Mouse (Mus musculus): ENCODE results near the gene Dgki. TPM values are rescaled to one million over a fixed set of nuclear protein-coding genes. Genes with fewer than 3 reads are reported as not detected.

The Dgki gene
- polyA plus RNA-seq, 1 experiment from 2014 or later = 0.88 TPM

DNA sequence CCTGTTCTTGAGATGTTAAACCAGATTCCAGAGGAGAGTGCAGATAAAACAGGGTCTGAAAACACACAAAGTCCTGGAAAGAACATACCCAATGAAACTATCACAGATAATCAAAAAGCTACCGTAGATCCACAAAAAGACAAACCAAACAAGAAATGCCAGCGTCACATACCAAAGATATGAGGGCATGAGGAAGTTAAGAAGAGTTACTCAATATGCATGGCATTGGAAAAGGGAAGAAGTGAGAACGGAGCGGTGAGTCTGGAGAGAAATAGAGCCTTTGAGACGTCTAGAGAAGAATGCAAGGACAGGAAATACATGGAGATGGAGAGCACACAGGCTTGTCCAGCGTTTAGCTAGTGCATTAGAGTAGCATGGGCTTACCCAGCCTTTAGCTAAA, 401.6 kb downstream of the Dgki start:
- 47% methylated on average over 6 of the region's 6 CpGs for WGBS
- Histone ChIP-seq H3K4me3 (ENCODE audit: control insufficient read depth in 1 of 2, insufficient read depth in 1 of 2, low read depth in 1 of 2, low read length in 2 of 2) (no peak overlapping the region), H3K4me1 (ENCODE audit: control insufficient read depth in 2 of 2, insufficient read depth in 2 of 2, low read length in 2 of 2) (peaks cover 0 to 17% of the 10 kb centered on the region in 2 experiments; a peak in 2 of 4 replicates), H3K36me3 (ENCODE audit: control insufficient read depth, insufficient read depth, low read length) (no peaks in the 10 kb centered on the region), H3K4me2 (ENCODE audit: low read length) (no peak overlapping the region), H3K9ac (ENCODE audit: low read length) (no peak overlapping the region), H3K9me3 (ENCODE audit: control insufficient read depth, low read length) (no peaks in the 10 kb centered on the region), H3K27ac (replicated peaks in 1 of 2; ENCODE audit: control insufficient read depth in 1 of 2, insufficient read depth in 1 of 2, low read depth in 2 of 2, low read length in 2 of 2) (peak overlapping the region; percentile 44 to 58; a peak in 3 of 4 replicates), H3K27me3 (ENCODE audit: control insufficient read depth, insufficient read depth, low read length) (no peaks in the 10 kb centered on the region)
- no peak for ATAC-seq (ENCODE audit: insufficient number of reproducible peaks, insufficient read depth, low FRiP score, low read depth)

DNA sequence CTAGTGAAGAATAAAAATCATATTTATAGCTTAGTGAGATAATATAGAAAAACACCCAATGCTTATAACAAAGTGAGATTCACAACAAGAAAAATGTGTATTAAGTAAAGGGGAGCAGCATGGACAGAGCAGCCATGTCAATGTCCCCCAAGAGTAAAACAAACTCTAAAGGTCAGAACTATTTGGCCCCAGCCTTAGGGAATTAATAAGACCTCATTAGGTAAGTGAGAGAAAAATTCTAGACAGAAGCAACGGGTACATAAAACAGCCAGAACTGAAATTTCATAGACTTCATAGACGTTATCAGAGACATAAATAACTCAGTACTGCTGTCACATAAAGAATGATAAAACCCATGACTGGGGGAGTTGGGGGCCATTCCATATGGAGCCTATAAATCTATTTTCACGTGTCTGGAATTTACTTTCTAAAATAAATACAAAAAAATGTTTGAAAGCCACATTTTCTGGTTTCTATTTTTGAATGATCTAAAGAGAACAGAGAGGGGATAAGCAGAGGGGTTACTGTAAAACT, 402.3 kb downstream of the Dgki start:
- no peaks in the 10 kb centered on the region for H3K9me3 ChIP-seq (ENCODE audit: control insufficient read depth, low read length)
- H3K36me3 ChIP-seq (ENCODE audit: control insufficient read depth, insufficient read depth, low read length) = no peaks in the 10 kb centered on the region
- peaks cover 0 to 17% of the 10 kb centered on the region in 2 experiments; a peak in 2 of 4 replicates for H3K4me1 ChIP-seq (ENCODE audit: control insufficient read depth in 2 of 2, insufficient read depth in 2 of 2, low read length in 2 of 2)
- ATAC-seq (ENCODE audit: insufficient number of reproducible peaks, insufficient read depth, low FRiP score, low read depth) = no peak
- H3K9ac ChIP-seq (ENCODE audit: low read length) = no peak overlapping the region
- no peaks in the 10 kb centered on the region for H3K27me3 ChIP-seq (ENCODE audit: control insufficient read depth, insufficient read depth, low read length)
- H3K27ac ChIP-seq (replicated peaks in 1 of 2; ENCODE audit: control insufficient read depth in 1 of 2, insufficient read depth in 1 of 2, low read depth in 2 of 2, low read length in 2 of 2) = no peak overlapping the region
- H3K4me2 ChIP-seq (ENCODE audit: low read length) = no peak overlapping the region
- 25% methylated on average over 3 of the region's 3 CpGs for WGBS
- no peak overlapping the region for H3K4me3 ChIP-seq (ENCODE audit: control insufficient read depth in 1 of 2, insufficient read depth in 1 of 2, low read depth in 1 of 2, low read length in 2 of 2)

DNA sequence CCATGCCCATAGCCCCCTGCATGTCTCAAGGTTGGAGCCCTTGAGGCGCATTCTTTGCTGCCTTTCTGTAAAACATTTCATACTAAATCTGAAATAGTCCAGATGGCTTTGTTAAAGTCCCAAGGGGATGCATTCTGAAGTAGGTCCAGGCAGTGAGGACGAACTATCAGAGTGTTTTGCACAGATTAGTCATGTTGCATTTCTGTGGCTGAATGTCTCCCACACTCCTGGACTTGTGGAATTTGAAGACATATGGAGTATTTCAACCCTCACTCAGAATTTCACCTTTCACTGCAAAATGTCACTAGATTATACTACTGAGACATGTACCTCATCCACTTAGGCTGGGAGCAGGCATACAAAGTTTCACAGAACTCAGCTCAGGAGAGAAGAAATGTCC, 403.3 kb downstream of the Dgki start:
- Histone ChIP-seq H3K9ac (ENCODE audit: low read length) (no peak overlapping the region; the same call in 1 of the 2 replicates), H3K36me3 (ENCODE audit: control insufficient read depth, insufficient read depth, low read length) (no peaks in the 10 kb centered on the region), H3K27me3 (ENCODE audit: control insufficient read depth, insufficient read depth, low read length) (no peaks in the 10 kb centered on the region), H3K4me1 (ENCODE audit: control insufficient read depth in 2 of 2, insufficient read depth in 2 of 2, low read length in 2 of 2) (peaks cover 0 to 17% of the 10 kb centered on the region in 2 experiments; a peak in 2 of 4 replicates), H3K4me2 (ENCODE audit: low read length) (no peak overlapping the region), H3K9me3 (ENCODE audit: control insufficient read depth, low read length) (no peaks in the 10 kb centered on the region), H3K27ac (replicated peaks in 1 of 2; ENCODE audit: control insufficient read depth in 1 of 2, insufficient read depth in 1 of 2, low read depth in 2 of 2, low read length in 2 of 2) (peak overlapping the region; percentile 55 to 81), H3K4me3 (ENCODE audit: control insufficient read depth in 1 of 2, insufficient read depth in 1 of 2, low read depth in 1 of 2, low read length in 2 of 2) (no peak overlapping the region)
- 20% methylated on average over 2 of the region's 2 CpGs for WGBS
- ATAC-seq (ENCODE audit: insufficient number of reproducible peaks, insufficient read depth, low FRiP score, low read depth) = peak; percentile 56

DNA sequence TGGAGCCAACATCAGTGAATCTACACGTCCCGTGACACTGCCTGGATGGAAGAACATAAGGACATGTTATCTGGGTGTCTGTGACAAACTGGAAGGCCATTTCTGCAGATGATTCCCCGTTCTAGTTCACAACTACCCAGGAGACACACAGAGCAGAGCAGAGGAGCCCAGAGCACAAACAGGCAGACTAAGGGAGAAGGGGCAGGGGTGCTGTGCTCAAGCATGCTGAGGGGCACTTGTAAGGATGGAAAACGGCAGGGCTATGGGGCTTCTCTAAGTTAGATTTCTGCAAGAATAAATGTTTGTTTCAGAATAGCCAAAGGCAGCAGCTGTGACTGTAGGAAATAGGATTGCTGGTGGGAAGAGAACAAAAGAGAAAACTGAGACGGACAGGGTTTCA, 408.2 kb downstream of the Dgki start:
- Histone ChIP-seq H3K27ac (replicated peaks in 1 of 2; ENCODE audit: control insufficient read depth in 1 of 2, insufficient read depth in 1 of 2, low read depth in 2 of 2, low read length in 2 of 2) (no peak overlapping the region), H3K36me3 (ENCODE audit: control insufficient read depth, insufficient read depth, low read length) (no peaks in the 10 kb centered on the region), H3K4me3 (ENCODE audit: control insufficient read depth in 1 of 2, insufficient read depth in 1 of 2, low read depth in 1 of 2, low read length in 2 of 2) (no peak overlapping the region), H3K27me3 (ENCODE audit: control insufficient read depth, insufficient read depth, low read length) (no peaks in the 10 kb centered on the region), H3K9me3 (ENCODE audit: control insufficient read depth, low read length) (no peaks in the 10 kb centered on the region), H3K9ac (ENCODE audit: low read length) (no peak overlapping the region), H3K4me1 (ENCODE audit: control insufficient read depth in 2 of 2, insufficient read depth in 2 of 2, low read length in 2 of 2) (peaks cover 2 to 6% of the 10 kb centered on the region in 2 experiments; a peak in 1 of 4 replicates), H3K4me2 (ENCODE audit: low read length) (no peak overlapping the region)
- no peak for ATAC-seq (ENCODE audit: insufficient number of reproducible peaks, insufficient read depth, low FRiP score, low read depth)
- WGBS = 67% methylated on average over 5 of the region's 5 CpGs

DNA sequence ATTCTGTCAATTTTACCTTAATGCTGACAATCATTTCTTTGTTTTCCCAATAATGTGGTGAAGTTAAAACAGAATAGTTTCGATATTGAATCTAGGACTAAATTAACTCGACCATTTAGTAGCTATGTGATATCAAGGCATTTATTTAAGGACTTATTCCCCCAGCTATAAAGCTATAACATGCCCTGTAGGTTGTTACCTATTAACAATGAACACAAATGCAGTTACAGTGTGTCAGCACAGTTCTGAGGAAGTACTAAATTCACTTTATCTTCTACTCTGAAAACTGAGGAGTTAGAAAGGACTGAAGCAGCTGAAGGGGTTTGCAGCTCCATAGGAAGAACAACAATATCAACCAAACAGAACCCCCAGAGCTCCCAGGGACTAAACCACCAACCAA, 409.2 kb downstream of the Dgki start:
- 0 out of 4 replicates have a peak overlapping the region, but pooled peaks of 1 of the 2 experiments have one; percentile 9 for H3K27ac ChIP-seq (replicated peaks in 1 of 2; ENCODE audit: control insufficient read depth in 1 of 2, insufficient read depth in 1 of 2, low read depth in 2 of 2, low read length in 2 of 2)
- ATAC-seq (ENCODE audit: insufficient number of reproducible peaks, insufficient read depth, low FRiP score, low read depth) = no peak
- 64% methylated on average over 2 of the region's 2 CpGs for WGBS

DNA sequence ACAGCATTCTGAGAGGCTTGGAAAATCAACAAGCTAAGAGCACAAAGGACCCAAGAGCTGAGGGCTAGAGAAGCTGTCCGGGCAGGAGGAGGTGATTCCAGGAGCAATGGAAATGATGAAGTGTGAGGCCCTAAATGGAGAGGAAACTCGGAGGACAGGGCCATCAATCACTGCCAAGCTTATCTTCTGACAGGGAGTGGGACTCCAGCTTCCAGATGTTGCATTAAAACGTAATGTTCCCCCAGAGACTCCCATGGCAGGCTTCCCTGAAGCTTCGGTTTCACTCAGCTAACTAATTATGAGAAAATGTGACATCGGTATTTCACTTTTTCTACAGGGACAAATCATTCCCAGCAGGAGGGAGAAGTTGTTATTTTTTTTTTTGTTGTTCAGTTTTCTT, 409.7 kb downstream of the Dgki start:
- Histone ChIP-seq H3K9me3 (ENCODE audit: control insufficient read depth, low read length) (no peaks in the 10 kb centered on the region), H3K27ac (replicated peaks in 1 of 2; ENCODE audit: control insufficient read depth in 1 of 2, insufficient read depth in 1 of 2, low read depth in 2 of 2, low read length in 2 of 2) (no peak overlapping the region; a peak in 1 of 4 replicates), H3K4me3 (ENCODE audit: control insufficient read depth in 1 of 2, insufficient read depth in 1 of 2, low read depth in 1 of 2, low read length in 2 of 2) (no peak overlapping the region), H3K9ac (ENCODE audit: low read length) (no peak overlapping the region), H3K27me3 (ENCODE audit: control insufficient read depth, insufficient read depth, low read length) (no peaks in the 10 kb centered on the region), H3K4me1 (ENCODE audit: control insufficient read depth in 2 of 2, insufficient read depth in 2 of 2, low read length in 2 of 2) (0 out of 4 replicates have a peak, but pooled peaks cover 0 to 2% of the 10 kb centered on the region in 2 experiments), H3K4me2 (ENCODE audit: low read length) (no peak overlapping the region), H3K36me3 (ENCODE audit: control insufficient read depth, insufficient read depth, low read length) (no peaks in the 10 kb centered on the region)
- ATAC-seq (ENCODE audit: insufficient number of reproducible peaks, insufficient read depth, low FRiP score, low read depth) = no peak; the same call in 1 of the 2 replicates
- whole genome bisulfite sequencing = 18% methylated on average over 5 of the region's 5 CpGs

More for the DNA sequence above, 409.2 kb downstream of the Dgki start:
- Histone ChIP-seq H3K27me3 (ENCODE audit: control insufficient read depth, insufficient read depth, low read length) (no peaks in the 10 kb centered on the region), H3K4me1 (ENCODE audit: control insufficient read depth in 2 of 2, insufficient read depth in 2 of 2, low read length in 2 of 2) (0 out of 4 replicates have a peak, but pooled peaks cover 0 to 2% of the 10 kb centered on the region in 2 experiments), H3K4me2 (ENCODE audit: low read length) (no peak overlapping the region), H3K9me3 (ENCODE audit: control insufficient read depth, low read length) (no peaks in the 10 kb centered on the region), H3K36me3 (ENCODE audit: control insufficient read depth, insufficient read depth, low read length) (no peaks in the 10 kb centered on the region), H3K9ac (ENCODE audit: low read length) (no peak overlapping the region), H3K4me3 (ENCODE audit: control insufficient read depth in 1 of 2, insufficient read depth in 1 of 2, low read depth in 1 of 2, low read length in 2 of 2) (no peak overlapping the region)

DNA sequence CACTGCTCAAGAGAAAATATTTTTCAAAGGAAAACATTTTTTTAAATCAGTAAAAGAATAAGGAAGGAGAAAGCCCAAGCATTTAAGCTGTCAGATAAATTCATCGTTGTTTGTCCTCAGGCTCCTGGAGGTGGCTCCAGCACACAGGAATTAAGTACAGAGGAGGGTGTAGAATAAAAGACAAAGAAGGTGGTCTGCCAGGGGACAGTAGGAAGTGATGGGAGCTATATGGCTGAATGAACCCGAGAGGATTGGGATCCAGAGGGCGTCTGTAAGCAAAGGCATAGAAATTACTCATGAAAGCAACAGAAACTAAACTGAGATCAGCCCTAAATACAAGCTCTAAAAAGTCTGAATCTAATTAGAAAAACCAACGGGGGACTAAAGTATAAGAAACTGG, 418.7 kb downstream of the Dgki start:
- ATAC-seq (ENCODE audit: insufficient number of reproducible peaks, insufficient read depth, low FRiP score, low read depth) = no peak

More for the DNA sequence above, 418.7 kb downstream of the Dgki start:
- no peaks in the 10 kb centered on the region for H3K9me3 ChIP-seq (ENCODE audit: control insufficient read depth, low read length)
- no peak overlapping the region for H3K4me2 ChIP-seq (ENCODE audit: low read length)
- no peak overlapping the region for H3K27ac ChIP-seq (replicated peaks in 1 of 2; ENCODE audit: control insufficient read depth in 1 of 2, insufficient read depth in 1 of 2, low read depth in 2 of 2, low read length in 2 of 2)
- H3K27me3 ChIP-seq (ENCODE audit: control insufficient read depth, insufficient read depth, low read length) = no peaks in the 10 kb centered on the region
- peaks cover 2 to 3% of the 10 kb centered on the region in 2 experiments; a peak in 2 of 4 replicates for H3K4me1 ChIP-seq (ENCODE audit: control insufficient read depth in 2 of 2, insufficient read depth in 2 of 2, low read length in 2 of 2)
- H3K9ac ChIP-seq (ENCODE audit: low read length) = no peak overlapping the region
- H3K4me3 ChIP-seq (ENCODE audit: control insufficient read depth in 1 of 2, insufficient read depth in 1 of 2, low read depth in 1 of 2, low read length in 2 of 2) = no peak overlapping the region
- H3K36me3 ChIP-seq (ENCODE audit: control insufficient read depth, insufficient read depth, low read length) = no peaks in the 10 kb centered on the region
- 63% methylated on average over 4 of the region's 4 CpGs for WGBS
